ENCODE assay signal across 8 mouse cellular contexts in genomic region chr12:46818856-46819347, GRCm38 (mm10). TPM values are rescaled to one million over a fixed set of nuclear protein-coding genes. Genes with fewer than 3 reads are reported as not detected.
DNase-seq lines count a peak whose midpoint lies in the region; ATAC-seq lines count a peak whose summit lies in the region.

Nova1 (minus strand) TSS chr12:46818929.

- H3K9me3 ChIP-seq in lung, embryonic 15.5 days: no peaks in the 10 kb centered on the region

- peaks cover 5% of the 10 kb centered on the region; the same call in 1 of the 2 replicates for H3K27me3 ChIP-seq in lung, embryonic 15.5 days

- WGBS in lung, embryonic 15.5 days: under 1% methylated on average over 54 of the region's 68 CpGs

- peaks cover 5% of the 10 kb centered on the region; the same call in 1 of the 2 replicates for H3K4me1 ChIP-seq in lung, embryonic 15.5 days

- H3K9ac ChIP-seq in lung, embryonic 15.5 days: peak within 1 kb of the TSS; percentile 61

- no peaks in the 10 kb centered on the region for H3K36me3 ChIP-seq in lung, embryonic 15.5 days

- H3K27ac ChIP-seq in lung, embryonic 15.5 days: peak within 1 kb of the TSS; percentile 76

- DNase-seq in Muller cell, postnatal 12 days (ENCODE audit: inconsistent ontology term): peak; percentile 90
- peak; percentile 85 to 86 for DNase-seq in cerebellum, adult 18-20 months
- DNase-seq in frontal cortex, adult 2 months (ENCODE audit: extremely low spot score in 1 of 2, low spot score in 1 of 2): peak; percentile 51 to 78
- peak; percentile 81 to 84 for DNase-seq in layer of hippocampus, postnatal 10 days (ENCODE audit: low spot score in 2 of 2)
- peak; percentile 64 for DNase-seq in retina, postnatal 7 days (ENCODE audit: low read depth, low spot score)

- H3K4me2 ChIP-seq in lung, embryonic 15.5 days: peak within 1 kb of the TSS; percentile 97

- H3K4me3 ChIP-seq in lung, embryonic 15.5 days: peak within 1 kb of the TSS; percentile 76

- peak; percentile 18 to 47; a peak in 2 of 4 replicates for ATAC-seq in hematopoietic stem cell, adult 5-6 weeks (replicated peaks in 1 of 2; ENCODE audit: insufficient read depth in 1 of 2, low FRiP score in 2 of 2, low TSS enrichment in 1 of 2, low read depth in 1 of 2, poor library complexity in 2 of 2, severe bottlenecking in 2 of 2)
- ATAC-seq in lung, embryonic 15.5 days (ENCODE audit: borderline replicate concordance, extremely low read depth, low FRiP score, low TSS enrichment): peak; percentile 66
- no peak for ATAC-seq in activated CD4-positive, CD25-positive, alpha-beta regulatory T cell, adult 4 months

RNA-seq across cellular contexts. Expression of gene Nova1, which starts in this region (rescaled TPM):
- polyA plus RNA-seq in frontal cortex, adult 2 months (2012; rRNA removed): 20.9 and 22.9 TPM in 2 replicates
- total RNA-seq in hematopoietic stem cell, adult 5-6 weeks (2017): 1.3 and 5.0 TPM in 2 replicates
- total RNA-seq in layer of hippocampus, postnatal 10 days (2021): 10 to 100 TPM; 35.4 to 35.6 TPM
- 1.3 and 1.7 TPM in 2 replicates for polyA plus RNA-seq in lung, embryonic 15.5 days (2015; fragmentation: Nextera tagmentation; extraction: Ambion mirVana)
- not detected for polyA plus RNA-seq in activated CD4-positive, CD25-positive, alpha-beta regulatory T cell, adult 4 months (2017; shearing (Covaris generic))
